Mouse (Mus musculus) cerebellum, adult 11-12 months (tissue): ENCODE data around the gene Rex1bd.
A peak's percentile ranks its signal among the peaks of the same experiment; 100 is the strongest.

ENCODE experiments used
- DNase-seq: peaks from one replicate; pipeline ENCODE4 v3.0.0; 2022

Rex1bd gene

GRCm38 (mm10) chr8:70501820-70502529 is 4.6 kb downstream of the Rex1bd start:
- DNase-seq: no peak

GRCm38 (mm10) chr8:70500386-70501301 is 5.9 kb downstream of the Rex1bd start:
- DNase-seq: no peak

GRCm38 (mm10) chr8:70495771-70496062 is 10.8 kb downstream of the Rex1bd start:
- no peak for DNase-seq

GRCm38 (mm10) chr8:70495001-70495770 is 11.4 kb downstream of the Rex1bd start:
- no peak for DNase-seq

GRCm38 (mm10) chr8:70494416-70494945 is 12.1 kb downstream of the Rex1bd start:
- DNase-seq: no peak

GRCm38 (mm10) chr8:70493692-70494415 is 12.7 kb downstream of the Rex1bd start:
- no peak for DNase-seq

GRCm38 (mm10) chr8:70492664-70493640 is 13.6 kb downstream of the Rex1bd start, which contains the start of gene Crlf1:
TSS of gene Crlf1 (plus strand) at chr8:70493158.
- DNase-seq: no peak

GRCm38 (mm10) chr8:70490880-70491495 is 15.6 kb downstream of the Rex1bd start:
- no peak for DNase-seq

GRCm38 (mm10) chr8:70490061-70490879 is 16.3 kb downstream of the Rex1bd start:
- DNase-seq: no peak

GRCm38 (mm10) chr8:70489576-70489975 is 17.0 kb downstream of the Rex1bd start:
- DNase-seq: no peak

GRCm38 (mm10) chr8:70488931-70489470 is 17.6 kb downstream of the Rex1bd start:
- DNase-seq: no peak

GRCm38 (mm10) chr8:70487993-70488796 is 18.4 kb downstream of the Rex1bd start:
- no peak for DNase-seq

GRCm38 (mm10) chr8:70486941-70487520 is 19.5 kb downstream of the Rex1bd start, which contains the start of gene Tmem59l:
TSS of gene Tmem59l (minus strand) at chr8:70487358.
- DNase-seq: peak; percentile 79

GRCm38 (mm10) chr8:70486191-70486681 is 20.3 kb downstream of the Rex1bd start:
- DNase-seq: peak; percentile 78

GRCm38 (mm10) chr8:70482943-70483342 is 23.6 kb downstream of the Rex1bd start:
- DNase-seq: no peak

- no peak for DNase-seq
Observed at GRCm38 (mm10) chr8:70481908-70482307, 24.6 kb downstream of the Rex1bd start.

GRCm38 (mm10) chr8:70477269-70477982 is 29.1 kb downstream of the Rex1bd start:
- DNase-seq: peak; percentile 76
